Mouse (Mus musculus) C2C12 (cell line): ENCODE results near the gene Banf2.

Source experiments
- CTCF ChIP-seq: IDR thresholded peaks from one replicate; pipeline ENCODE4 v1.5.1; 2011; ENCODE audit not compliant: control insufficient read depth, insufficient read depth, insufficient read length
- FOSL1 ChIP-seq: IDR thresholded peaks from one replicate; pipeline ENCODE4 v1.8.0; 2011; ENCODE audit warnings: mild to moderate bottlenecking, low read length; ENCODE audit not compliant: poor library complexity, insufficient read depth, severe bottlenecking
- MYOD1 ChIP-seq: IDR thresholded peaks from one replicate; pipeline ENCODE4 v1.6.1; 2011; ENCODE audit warnings: low read depth; ENCODE audit not compliant: control insufficient read depth, insufficient read length

GRCm38 (mm10) chr2:144107374-144107773 lies 74.5 kb downstream of the Banf2 start:
- TF ChIP-seq CTCF (no peak), FOSL1 (no peak), MYOD1 (no peak)
